16 mouse cellular contexts compared by ENCODE assay signal in the genomic region with DNA sequence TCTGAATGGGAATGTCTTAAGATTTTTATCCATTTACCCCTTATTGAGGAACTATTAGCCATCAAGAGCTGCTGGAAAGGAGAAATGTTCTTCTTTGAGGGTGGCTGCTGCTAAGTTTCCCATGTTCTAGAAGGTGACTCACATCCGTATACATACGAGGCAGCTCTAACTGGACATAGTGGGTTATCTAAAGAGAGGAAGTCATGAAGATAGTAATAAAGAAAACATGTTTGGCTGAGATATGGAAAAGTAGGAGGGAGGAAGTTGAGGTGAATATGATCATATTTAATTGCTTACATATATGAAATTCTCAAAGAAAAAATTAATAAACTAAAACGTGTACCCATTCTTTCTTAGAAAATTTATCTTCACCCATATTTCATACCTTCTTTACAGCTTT.
"Had no signal": no experiment of that assay in that cellular context is flagged by ENCODE, and none has a peak within 500 bp of the region (broad histone marks: within the 10 kb centered on the region; RNA-seq: fewer than 3 reads in every experiment).

No protein-coding gene starts in this region.

- H3K4me1 ChIP-seq: neural tube, embryonic 13.5 days; neural tube, embryonic 15.5 days; stomach, embryonic 15.5 days had no signal

- H3K27me3 ChIP-seq: neural tube, embryonic 13.5 days; neural tube, embryonic 15.5 days; stomach, embryonic 15.5 days had no signal

- H3K36me3 ChIP-seq: neural tube, embryonic 13.5 days; neural tube, embryonic 15.5 days; stomach, embryonic 15.5 days had no signal

- H3K4me2 ChIP-seq: neural tube, embryonic 13.5 days; neural tube, embryonic 15.5 days; stomach, embryonic 15.5 days had no signal

- DNase-seq: retina, postnatal 1 day; right cerebral cortex, adult 18-20 months; right cerebral cortex, postnatal 14 days; right cerebral cortex, postnatal 25 days; right cerebral cortex, postnatal 4 days; spleen, adult 18-20 months; thymus, adult 18-20 months; thymus, adult 2 months; thymus, postnatal 14 days; thymus, postnatal 25 days; thymus, postnatal 36 days; thymus, postnatal 4 days had no signal

- H3K9ac ChIP-seq: neural tube, embryonic 13.5 days; neural tube, embryonic 15.5 days; stomach, embryonic 15.5 days had no signal

- H3K27ac ChIP-seq: neural tube, embryonic 13.5 days; neural tube, embryonic 15.5 days; stomach, embryonic 15.5 days; stomach, postnatal 0 days had no signal

- H3K4me3 ChIP-seq: neural tube, embryonic 13.5 days; neural tube, embryonic 15.5 days; stomach, embryonic 15.5 days had no signal

- H3K9me3 ChIP-seq: neural tube, embryonic 13.5 days; neural tube, embryonic 15.5 days; stomach, embryonic 15.5 days had no signal
